Comparison of ENCODE assay signal across 12 mouse cellular contexts in the genomic region with DNA sequence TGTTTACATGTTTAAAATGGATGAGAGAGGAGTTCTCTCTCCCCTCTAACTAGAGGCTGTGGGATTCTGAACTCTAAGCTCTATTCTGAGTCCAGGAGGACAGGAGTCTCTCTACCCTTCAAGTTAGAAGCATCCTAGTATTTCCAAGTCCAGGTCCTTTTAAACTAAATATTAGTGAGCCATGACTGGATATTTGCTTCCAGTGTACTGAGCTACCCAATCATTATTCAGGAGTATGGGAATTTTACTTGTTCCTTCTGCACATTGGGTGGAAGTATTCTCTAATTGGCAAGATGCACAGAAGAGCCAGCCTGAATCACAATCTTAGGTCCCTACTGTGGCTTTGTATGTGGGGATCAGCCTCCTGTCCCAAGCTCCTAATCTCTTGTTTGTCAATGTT. TPM values are rescaled to one million over a fixed set of nuclear protein-coding genes. Genes with fewer than 3 reads are reported as not detected.
A peak's percentile ranks its signal among the peaks of the same experiment; 100 is the strongest.
DNase-seq lines count a peak whose midpoint lies in the region; ATAC-seq and TF ChIP-seq lines count a peak whose summit lies in the region.
"Had no signal": no experiment of that assay in that cellular context is flagged by ENCODE, and none has a peak within 500 bp of the region (broad histone marks: within the 10 kb centered on the region; RNA-seq: fewer than 3 reads in every experiment).

No protein-coding gene starts in this region.

- no peak overlapping the region for H3K27ac ChIP-seq in forebrain, embryonic 11.5 days (ENCODE audit: low read depth, low read length)
- H3K27ac ChIP-seq in forebrain, embryonic 16.5 days (ENCODE audit: low read length), result no peak overlapping the region
- no peak overlapping the region for H3K27ac ChIP-seq in layer of hippocampus, adult 2 months
- H3K27ac ChIP-seq in forebrain, embryonic 12.5 days, result no peak overlapping the region
- H3K27ac ChIP-seq in limb, embryonic 13.5 days, result no peak overlapping the region

- DNase-seq in forebrain, embryonic 11.5 days (ENCODE audit: low spot score), result no peak
- DNase-seq in layer of hippocampus, adult 2 months (ENCODE audit: low spot score in 2 of 2), result no peak
- DNase-seq in layer of hippocampus, adult 11-12 months (ENCODE audit: low spot score), result no peak
- DNase-seq in c-Kit-positive CD71-positive TER-119-positive erythroid progenitor cells, embryonic 14.5 days (ENCODE audit: low spot score), result no peak
- DNase-seq in layer of hippocampus, postnatal 36 days, result no peak
- DNase-seq: cerebellum, adult 9-11 months; right cerebral cortex, postnatal 25 days had no signal

- no peak for ATAC-seq in forebrain, embryonic 11.5 days (replicated peaks; ENCODE audit: low FRiP score)
- ATAC-seq in forebrain, embryonic 16.5 days, result no peak
- ATAC-seq in forebrain, embryonic 12.5 days (ENCODE audit: low FRiP score), result no peak
- ATAC-seq in limb, embryonic 13.5 days (ENCODE audit: low FRiP score, low read depth), result no peak
- ATAC-seq: liver, postnatal 0 days had no signal

- H3K9me3 ChIP-seq in forebrain, embryonic 11.5 days (ENCODE audit: control insufficient read depth, low read length), result no peaks in the 10 kb centered on the region
- no peaks in the 10 kb centered on the region for H3K9me3 ChIP-seq in forebrain, embryonic 16.5 days (ENCODE audit: control insufficient read depth, low read length)
- no peaks in the 10 kb centered on the region for H3K9me3 ChIP-seq in forebrain, embryonic 12.5 days
- H3K9me3 ChIP-seq in limb, embryonic 13.5 days, result no peaks in the 10 kb centered on the region

- H3K27me3 ChIP-seq in forebrain, embryonic 11.5 days (ENCODE audit: control insufficient read depth, insufficient read depth, low read length), result 0 out of 2 replicates have a peak, but pooled peaks cover 2% of the 10 kb centered on the region
- H3K27me3 ChIP-seq in forebrain, embryonic 16.5 days (replicated peaks; ENCODE audit: control insufficient read depth, insufficient read depth, low read length), result no peaks in the 10 kb centered on the region; the same call in 1 of the 2 replicates
- peaks cover 15% of the 10 kb centered on the region; the same call in 1 of the 2 replicates for H3K27me3 ChIP-seq in forebrain, embryonic 12.5 days
- H3K27me3 ChIP-seq in limb, embryonic 13.5 days, result peaks cover 11% of the 10 kb centered on the region

- no peak for TF ChIP-seq CTCF in layer of hippocampus, adult 2 months (conservative IDR thresholded peaks at IDR 0.05)

- H3K9ac ChIP-seq in forebrain, embryonic 11.5 days (ENCODE audit: low read length), result no peak overlapping the region
- H3K9ac ChIP-seq in forebrain, embryonic 16.5 days (replicated peaks; ENCODE audit: low read depth, low read length), result no peak overlapping the region
- H3K9ac ChIP-seq in forebrain, embryonic 12.5 days, result no peak overlapping the region
- H3K9ac ChIP-seq in limb, embryonic 13.5 days, result no peak overlapping the region

- 0 out of 2 replicates have a peak overlapping the region, but pooled peaks have one; percentile 78 for H3K4me2 ChIP-seq in forebrain, embryonic 11.5 days (ENCODE audit: low read depth, low read length, severe bottlenecking)
- H3K4me2 ChIP-seq in forebrain, embryonic 16.5 days (ENCODE audit: low read length), result no peak overlapping the region; the same call in 1 of the 2 replicates
- H3K4me2 ChIP-seq in forebrain, embryonic 12.5 days, result peak overlapping the region; percentile 94; the same call in 1 of the 2 replicates
- peak overlapping the region; percentile 87 for H3K4me2 ChIP-seq in limb, embryonic 13.5 days (replicated peaks)

- no peaks in the 10 kb centered on the region for H3K36me3 ChIP-seq in forebrain, embryonic 11.5 days (ENCODE audit: control insufficient read depth, insufficient read depth, low read length)
- no peaks in the 10 kb centered on the region for H3K36me3 ChIP-seq in forebrain, embryonic 16.5 days (ENCODE audit: control insufficient read depth, insufficient read depth)
- no peaks in the 10 kb centered on the region for H3K36me3 ChIP-seq in forebrain, embryonic 12.5 days (replicated peaks)
- no peaks in the 10 kb centered on the region for H3K36me3 ChIP-seq in limb, embryonic 13.5 days

- H3K4me1 ChIP-seq in forebrain, embryonic 11.5 days (replicated peaks; ENCODE audit: control insufficient read depth, insufficient read depth, low read length), result no peaks in the 10 kb centered on the region
- peaks cover 22% of the 10 kb centered on the region for H3K4me1 ChIP-seq in forebrain, embryonic 16.5 days (replicated peaks; ENCODE audit: control insufficient read depth, insufficient read depth, low read length)
- peaks cover 25% of the 10 kb centered on the region for H3K4me1 ChIP-seq in forebrain, embryonic 12.5 days
- peaks cover 33% of the 10 kb centered on the region for H3K4me1 ChIP-seq in limb, embryonic 13.5 days

- H3K4me3 ChIP-seq in forebrain, embryonic 11.5 days (ENCODE audit: low read depth, low read length), result no peak overlapping the region
- no peak overlapping the region for H3K4me3 ChIP-seq in forebrain, embryonic 16.5 days (replicated peaks; ENCODE audit: low read length)
- peak overlapping the region; percentile 65 for H3K4me3 ChIP-seq in layer of hippocampus, adult 2 months
- H3K4me3 ChIP-seq in forebrain, embryonic 12.5 days (replicated peaks), result peak overlapping the region; percentile 73; the same call in 1 of the 2 replicates
- peak overlapping the region; percentile 76 for H3K4me3 ChIP-seq in limb, embryonic 13.5 days

RNA-seq across cellular contexts. Expression of a gene that starts 2.5 kb away (rescaled TPM):
- 13.3 and 13.5 TPM in 2 replicates for polyA plus RNA-seq in forebrain, embryonic 11.5 days (2014; fragmentation: Nextera tagmentation; extraction: Ambion mirVana)
- polyA plus RNA-seq in forebrain, embryonic 16.5 days (2015; fragmentation: Nextera tagmentation; extraction: Ambion mirVana), result 7.0 and 7.9 TPM in 2 replicates
- 10 to 100 TPM; 14.2 to 14.7 TPM for total RNA-seq in layer of hippocampus, adult 2 months (2021)
- polyA plus RNA-seq in forebrain, embryonic 12.5 days (2016; fragmentation: Nextera tagmentation; extraction: Ambion mirVana), result 10.6 and 12.5 TPM in 2 replicates
- 23.1 and 23.4 TPM in 2 replicates for polyA plus RNA-seq in limb, embryonic 13.5 days (2015; fragmentation: Nextera tagmentation; extraction: Ambion mirVana)
- total RNA-seq in layer of hippocampus, postnatal 36 days (2021), result 10 to 100 TPM; 13.9 to 15.0 TPM
- total RNA-seq: MEL had no signal

Comparison
In these comparisons a context has a peak if more than half of its experiments do, and no peak if none do; other contexts are left out.
1. H3K4me3 ChIP-seq: peak in layer of hippocampus, adult 2 months (single experiment), forebrain, embryonic 12.5 days (single experiment) and limb, embryonic 13.5 days (single experiment); none in forebrain, embryonic 11.5 days (single experiment) and forebrain, embryonic 16.5 days (single experiment).